Mouse (Mus musculus) stomach, embryonic 15.5 days (tissue): ENCODE measurements around the gene Supv3l1. TPM values are rescaled to one million over a fixed set of nuclear protein-coding genes. Genes with fewer than 3 reads are reported as not detected.
"Not testable (repeated sequence)": the region's sequence is repeated elsewhere in the genome, so short reads cannot be mapped to it uniquely, and the experiment has no call there.

Experiments used
- ATAC-seq: fragments of 200-750 bp; cut with Nextera tagmentation; 2 replicates; pipeline ENCODE4 v1.8.0; 2017; ENCODE audit warnings: low read depth, moderate number of reproducible peaks, moderate TSS enrichment; ENCODE audit not compliant: insufficient read depth, low FRiP score
- H3K27ac ChIP-seq: fragments of 300-500 bp; sonication (generic); 2 replicates; pipeline ENCODE4 v1.5.1; 2015; ENCODE audit warnings: mild to moderate bottlenecking, inconsistent platforms
- H3K27me3 ChIP-seq: fragments of 300-500 bp; sonication (generic); replicated peaks from 2 replicates; pipeline ENCODE4 v1.6.1; 2015; ENCODE audit warnings: inconsistent platforms
- H3K36me3 ChIP-seq: fragments of 300-500 bp; sonication (generic); 2 replicates; pipeline ENCODE4 v1.6.1; 2015; ENCODE audit warnings: inconsistent platforms
- H3K4me1 ChIP-seq: fragments of 300-500 bp; sonication (generic); 2 replicates; pipeline ENCODE4 v1.6.1; 2015; ENCODE audit warnings: inconsistent platforms
- H3K4me2 ChIP-seq: fragments of 300-500 bp; sonication (generic); 2 replicates; pipeline ENCODE4 v1.6.1; 2015; ENCODE audit warnings: mild to moderate bottlenecking, inconsistent platforms
- H3K4me3 ChIP-seq: fragments of 300-500 bp; sonication (generic); replicated peaks from 2 replicates; pipeline ENCODE4 v1.5.1; 2015; ENCODE audit warnings: inconsistent platforms
- H3K9ac ChIP-seq: fragments of 300-500 bp; sonication (generic); 2 replicates; pipeline ENCODE4 v1.6.1; 2015; ENCODE audit warnings: inconsistent platforms
- H3K9me3 ChIP-seq: fragments of 300-500 bp; sonication (generic); 2 replicates; pipeline ENCODE4 v1.6.1; 2016; ENCODE audit warnings: inconsistent platforms
- WGBS: fragments of 180-500 bp; shearing (Covaris S2); methylation state at CpG from one replicate; pipeline ENCODE4 v1.1.7; 2015; 5-methylcytosine and 5-hydroxymethylcytosine counted together
- polyA plus RNA-seq: library from polyadenylated mRNA; unstranded; fragments of >200 nt; fragmentation: Nextera tagmentation; extraction: Ambion mirVana; gene quantifications from 2 replicates; pipeline ENCODE4 v1.2.1, GENCODE M21; 2015

Supv3l1 gene
- polyA plus RNA-seq: 24.0 and 29.4 TPM in 2 replicates

DNA sequence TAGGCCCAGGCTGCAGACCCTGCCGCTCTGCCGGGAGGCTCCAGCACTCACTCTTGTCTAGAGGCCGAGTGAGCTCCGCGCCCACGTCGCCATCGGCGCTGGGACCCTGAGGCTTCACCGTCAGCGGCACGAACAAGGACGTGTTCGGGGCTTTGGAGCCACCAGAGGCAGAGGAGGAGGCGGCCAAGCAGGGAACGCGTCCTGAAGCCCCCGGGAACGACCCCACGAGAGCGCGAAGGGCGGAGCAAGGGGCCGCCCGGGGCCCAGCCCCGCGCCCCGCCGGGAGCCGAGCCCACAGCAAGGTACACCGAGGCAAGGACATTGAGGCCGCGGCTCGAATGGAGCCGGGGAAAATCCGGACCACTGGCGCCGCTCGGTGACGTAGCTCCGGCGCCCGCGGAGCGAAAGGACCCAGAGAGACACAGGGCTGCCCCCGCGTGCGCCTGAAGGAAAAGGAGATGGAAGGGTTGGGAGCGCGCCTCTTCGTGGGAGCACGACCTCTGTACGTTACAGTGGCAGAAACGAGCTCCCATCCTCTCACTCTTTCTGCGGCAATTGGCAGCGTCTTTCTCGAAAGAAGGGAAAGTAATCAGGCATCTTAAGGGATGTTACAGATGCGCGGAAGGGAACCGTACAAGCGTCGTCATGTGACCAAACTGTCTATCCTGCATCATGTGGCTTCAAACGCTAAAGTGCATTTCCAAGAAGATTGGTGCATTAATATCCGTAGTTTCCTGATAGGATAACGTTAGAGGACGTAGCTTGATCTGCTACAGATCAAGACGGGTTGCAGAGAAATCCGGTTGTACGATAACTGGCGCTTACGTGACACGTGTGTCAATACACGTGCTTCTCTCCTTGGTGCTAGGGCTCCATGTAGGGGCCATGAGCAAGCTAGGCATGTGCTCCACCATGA, at the start of gene Supv3l1, which contains the start of gene 4930507D05Rik:
Gene Supv3l1 (minus strand): TSS at position 375 of the 916 bp plus-strand sequence.
Gene 4930507D05Rik (plus strand): TSS at position 126 of the 916 bp plus-strand sequence.
- ATAC-seq: peak; percentile 87
- Histone ChIP-seq H3K4me3 (peak within 1 kb of the TSS; percentile 100), H3K36me3 (peaks cover 23% of the 10 kb centered on the region), H3K9ac (peak within 1 kb of the TSS; percentile 98), H3K4me1 (peaks cover 15% of the 10 kb centered on the region), H3K4me2 (peak within 1 kb of the TSS; percentile 84), H3K27me3 (no peaks in the 10 kb centered on the region), H3K9me3 (no peaks in the 10 kb centered on the region), H3K27ac (peak within 1 kb of the TSS; percentile 91)
- under 1% methylated on average over 73 of the region's 73 CpGs for WGBS

DNA sequence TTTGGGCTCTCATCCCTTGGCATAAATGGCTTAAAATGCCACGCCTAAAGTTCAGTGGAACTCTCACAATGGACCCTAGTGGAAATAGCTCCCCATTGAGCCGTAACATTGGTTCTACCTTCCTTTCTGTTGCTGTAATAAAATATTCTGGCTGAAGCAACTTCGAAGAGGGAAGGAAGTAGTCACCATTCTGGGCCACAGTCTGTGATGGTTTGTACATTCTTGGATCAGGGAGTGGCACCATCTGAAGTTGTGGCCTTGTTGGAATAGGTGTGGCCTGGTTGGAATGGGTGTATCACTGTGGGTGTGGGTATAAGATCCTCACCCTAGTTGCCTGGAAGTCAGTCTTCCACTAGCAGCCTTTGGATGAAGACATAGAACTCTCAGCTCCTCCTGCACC, 42.1 kb upstream of the Supv3l1 start:
- H3K9ac ChIP-seq, H3K27ac ChIP-seq, H3K9me3 ChIP-seq, H3K4me3 ChIP-seq, H3K4me1 ChIP-seq, ATAC-seq, H3K4me2 ChIP-seq, H3K27me3 ChIP-seq, H3K36me3 ChIP-seq: not testable (repeated sequence)
- 84% methylated on average over 3 of the region's 3 CpGs for WGBS

DNA sequence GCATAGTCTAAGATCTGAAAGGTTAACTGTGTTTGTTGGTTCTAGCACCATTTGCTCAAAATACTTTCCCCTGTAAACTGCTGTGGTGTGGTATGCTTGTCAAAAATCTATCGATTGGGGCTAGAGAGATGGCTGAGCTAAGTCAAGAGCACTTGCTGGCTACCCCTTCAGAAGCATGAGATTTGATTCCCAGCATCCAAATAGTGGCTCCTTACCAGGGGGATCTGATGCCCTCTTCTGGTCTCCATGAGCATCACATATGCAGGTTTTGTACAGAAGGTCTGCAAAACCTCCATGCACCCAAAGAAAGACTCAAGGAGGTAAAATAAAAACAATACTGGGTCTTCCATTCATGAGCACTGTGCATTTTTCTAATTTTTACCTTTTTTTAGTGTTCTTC, 38.7 kb upstream of the Supv3l1 start:
- Histone ChIP-seq H3K9me3 (no peaks in the 10 kb centered on the region), H3K4me1 (no peaks in the 10 kb centered on the region; the same call in 1 of the 2 replicates), H3K4me3 (no peak overlapping the region), H3K27ac (no peak overlapping the region), H3K9ac (no peak overlapping the region), H3K36me3 (no peaks in the 10 kb centered on the region), H3K4me2 (no peak overlapping the region), H3K27me3 (no peaks in the 10 kb centered on the region)
- ATAC-seq: no peak
- 11% methylated on average over 1 of the region's 1 CpGs for WGBS

DNA sequence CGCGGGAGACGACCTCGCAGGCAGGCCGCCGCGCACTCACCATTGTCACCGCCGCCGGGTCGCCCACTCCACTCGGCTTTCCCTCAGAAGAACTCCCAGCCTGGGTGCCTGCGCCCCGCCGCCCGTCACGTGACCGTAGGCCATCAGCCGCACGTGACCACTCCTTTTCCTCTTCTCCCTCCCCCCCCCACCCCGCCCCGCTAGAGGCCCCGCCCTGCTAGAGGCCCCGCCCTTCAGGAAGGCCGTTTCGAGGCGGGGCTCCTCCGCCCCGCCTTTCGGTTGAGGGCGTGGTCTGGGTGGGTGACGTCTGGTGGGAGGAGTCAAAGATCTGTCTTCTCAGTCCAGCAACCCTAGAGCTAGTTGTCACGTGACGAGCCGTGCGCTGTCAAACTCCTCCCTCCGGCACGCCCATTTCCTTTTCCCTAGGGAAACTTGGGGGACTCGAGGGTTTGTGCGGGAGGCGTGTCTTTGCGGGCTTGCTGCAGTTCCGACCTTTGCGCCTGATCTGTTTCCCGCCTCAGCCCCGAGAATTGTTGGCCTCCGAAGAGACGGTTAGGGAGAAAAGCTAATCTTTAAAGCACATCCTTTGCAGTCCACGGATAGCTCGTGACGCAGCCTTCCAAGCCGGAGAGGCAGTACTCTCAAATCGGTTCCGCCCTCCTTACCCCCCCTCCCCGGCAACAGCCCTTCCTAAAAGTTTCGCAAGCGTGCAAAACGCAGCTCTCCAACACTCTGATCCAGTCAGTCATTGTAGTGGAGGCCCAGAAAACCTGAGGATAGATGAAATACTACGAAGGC, 37.3 kb upstream of the Supv3l1 start, which contains the start of gene Vps26a:
Gene Vps26a (minus strand): TSS at position 188 of the 798 bp plus-strand sequence.
- under 1% methylated on average over 57 of the region's 59 CpGs for WGBS
- peak within 1 kb of the TSS; percentile 98 for H3K4me3 ChIP-seq
- H3K27me3 ChIP-seq: no peaks in the 10 kb centered on the region
- H3K9me3 ChIP-seq: no peaks in the 10 kb centered on the region
- peak within 1 kb of the TSS; percentile 76 for H3K9ac ChIP-seq
- H3K36me3 ChIP-seq: no peaks in the 10 kb centered on the region
- peak within 1 kb of the TSS; percentile 92 for H3K27ac ChIP-seq
- H3K4me1 ChIP-seq: no peaks in the 10 kb centered on the region; the same call in 1 of the 2 replicates
- ATAC-seq: peak; percentile 88
- H3K4me2 ChIP-seq: peak within 1 kb of the TSS; percentile 68

DNA sequence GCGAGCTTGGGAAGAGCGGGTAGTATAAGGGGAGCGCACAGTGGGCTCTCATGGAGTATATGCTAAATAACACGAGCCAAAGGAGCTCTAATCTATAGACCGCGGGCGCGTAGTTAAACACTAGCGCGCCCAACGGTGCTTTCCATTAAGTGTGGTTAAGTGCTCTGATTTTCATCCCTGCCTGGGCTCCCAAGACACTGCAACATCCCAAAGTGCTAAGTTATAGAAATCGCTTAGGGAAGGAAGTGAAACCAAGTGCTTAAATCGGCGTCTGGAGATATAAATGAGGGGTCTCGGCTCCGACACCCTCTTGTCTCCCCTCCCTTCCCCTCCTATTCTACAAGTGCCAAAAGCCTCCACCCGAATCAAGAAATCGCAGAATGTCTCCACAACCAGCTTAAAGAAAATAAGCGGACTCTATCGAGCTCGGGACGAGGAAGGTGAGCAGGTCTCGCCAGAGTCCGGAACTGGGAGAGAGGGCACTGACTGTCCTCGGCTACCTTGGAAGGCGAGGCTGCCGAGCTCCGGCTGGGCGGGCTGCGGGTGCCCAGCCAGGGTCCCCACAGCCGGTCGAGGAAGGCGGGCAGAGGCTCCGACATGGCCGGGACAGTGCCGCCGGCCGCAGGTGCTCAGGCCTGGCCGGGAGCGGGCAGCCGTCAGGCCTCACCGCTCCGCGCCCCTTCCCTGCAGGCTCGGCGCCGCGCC, 36.5 kb upstream of the Supv3l1 start:
- Histone ChIP-seq H3K36me3 (no peaks in the 10 kb centered on the region), H3K9ac (peak overlapping the region; percentile 76), H3K27me3 (no peaks in the 10 kb centered on the region), H3K4me1 (no peaks in the 10 kb centered on the region; the same call in 1 of the 2 replicates), H3K27ac (peak overlapping the region; percentile 82), H3K4me2 (peak overlapping the region; percentile 68), H3K4me3 (peak overlapping the region; percentile 98), H3K9me3 (no peaks in the 10 kb centered on the region)
- under 1% methylated on average over 39 of the region's 48 CpGs for WGBS
- peak; percentile 65 for ATAC-seq

DNA sequence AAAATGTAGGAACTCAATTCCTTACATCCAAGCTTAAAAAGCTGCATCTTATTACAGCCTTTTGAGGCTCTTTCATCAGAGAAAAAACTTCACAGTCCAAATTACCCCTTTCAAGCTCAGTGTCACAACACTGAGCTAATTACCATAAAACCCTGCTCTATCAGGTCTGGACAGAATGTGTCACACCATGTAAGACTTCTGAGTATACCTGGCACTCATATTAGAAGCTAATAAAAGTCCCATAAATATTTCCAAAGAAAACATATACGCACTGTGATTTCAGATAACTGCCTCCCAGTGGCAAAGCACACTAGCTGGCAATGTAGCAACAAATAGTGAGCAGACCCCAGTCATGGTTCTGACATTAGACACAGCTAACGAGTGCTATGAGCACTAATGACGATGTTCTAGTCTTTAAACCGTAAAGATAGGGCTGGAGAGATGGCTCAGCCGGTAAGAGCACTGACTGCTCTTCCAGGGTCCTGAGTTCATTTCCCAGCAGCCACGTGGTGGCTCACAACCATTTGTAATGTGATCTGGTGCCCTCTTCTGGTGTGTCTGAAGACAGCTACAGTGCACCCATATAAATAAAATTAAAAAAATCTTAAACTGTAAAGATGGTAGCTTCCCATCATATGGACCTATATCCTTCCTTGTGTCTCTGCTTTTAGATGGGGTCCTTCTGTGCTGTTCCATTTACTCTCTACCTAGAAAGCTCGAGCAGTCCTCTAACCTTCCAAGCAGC, 31.7 kb upstream of the Supv3l1 start:
- no peak for ATAC-seq
- Histone ChIP-seq H3K4me3 (no peak overlapping the region), H3K27me3 (no peaks in the 10 kb centered on the region), H3K9ac (no peak overlapping the region), H3K4me1 (no peaks in the 10 kb centered on the region), H3K9me3 (no peaks in the 10 kb centered on the region), H3K27ac (no peak overlapping the region), H3K36me3 (0 out of 2 replicates have a peak, but pooled peaks cover 6% of the 10 kb centered on the region), H3K4me2 (no peak overlapping the region)
- 73% methylated on average over 7 of the region's 7 CpGs for WGBS

DNA sequence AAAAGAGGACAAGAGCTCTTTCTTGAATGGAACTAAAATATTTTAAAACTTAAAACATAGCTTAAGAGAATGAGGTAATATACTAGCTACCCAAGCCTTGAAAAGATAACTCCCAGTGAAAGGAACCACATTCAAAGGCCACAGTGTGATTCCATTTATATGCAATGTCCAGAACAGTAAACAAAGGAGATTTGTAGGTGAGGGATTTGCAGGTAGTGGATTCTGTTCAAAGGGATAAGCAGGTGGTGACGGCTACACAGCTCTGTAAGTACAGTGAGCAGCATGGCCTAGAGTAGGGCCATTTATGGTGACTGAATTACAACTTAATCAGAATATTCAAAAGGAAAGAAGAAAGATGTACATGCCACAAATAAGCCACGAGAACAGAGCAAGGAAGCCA, 27.4 kb upstream of the Supv3l1 start:
- H3K27me3 ChIP-seq: no peaks in the 10 kb centered on the region
- H3K4me2 ChIP-seq: no peak overlapping the region
- H3K9ac ChIP-seq: no peak overlapping the region
- no peak overlapping the region for H3K4me3 ChIP-seq
- WGBS: 63% methylated on average over 2 of the region's 2 CpGs
- no peaks in the 10 kb centered on the region for H3K4me1 ChIP-seq
- no peaks in the 10 kb centered on the region for H3K9me3 ChIP-seq
- 0 out of 2 replicates have a peak, but pooled peaks cover 6% of the 10 kb centered on the region for H3K36me3 ChIP-seq
- H3K27ac ChIP-seq: no peak overlapping the region
- no peak for ATAC-seq

DNA sequence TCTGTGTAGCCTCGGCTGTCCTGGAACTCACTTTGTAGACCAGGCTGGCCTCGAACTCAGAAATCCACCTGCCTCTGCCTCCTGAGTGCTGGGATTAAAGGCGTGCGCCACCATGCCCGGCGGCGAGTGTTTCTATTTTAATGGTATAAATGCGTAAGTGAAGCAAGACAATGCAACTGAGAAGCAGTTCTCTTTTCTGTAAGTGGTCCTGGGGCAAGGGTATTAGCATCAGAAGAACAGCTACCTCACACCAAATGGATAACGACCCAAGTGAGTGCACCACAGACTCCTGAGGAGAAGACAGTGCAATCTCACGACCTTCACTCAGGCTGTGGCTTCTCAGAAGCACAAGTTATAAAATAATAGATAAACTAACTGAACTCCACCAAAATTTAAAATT, 25.4 kb upstream of the Supv3l1 start:
- Histone ChIP-seq H3K36me3 (0 out of 2 replicates have a peak, but pooled peaks cover 6% of the 10 kb centered on the region), H3K9ac (no peak overlapping the region), H3K27me3 (no peaks in the 10 kb centered on the region), H3K4me1 (no peaks in the 10 kb centered on the region), H3K9me3 (no peaks in the 10 kb centered on the region), H3K4me3 (no peak overlapping the region), H3K4me2 (no peak overlapping the region), H3K27ac (no peak overlapping the region)
- no peak for ATAC-seq
- WGBS: 91% methylated on average over 10 of the region's 10 CpGs

DNA sequence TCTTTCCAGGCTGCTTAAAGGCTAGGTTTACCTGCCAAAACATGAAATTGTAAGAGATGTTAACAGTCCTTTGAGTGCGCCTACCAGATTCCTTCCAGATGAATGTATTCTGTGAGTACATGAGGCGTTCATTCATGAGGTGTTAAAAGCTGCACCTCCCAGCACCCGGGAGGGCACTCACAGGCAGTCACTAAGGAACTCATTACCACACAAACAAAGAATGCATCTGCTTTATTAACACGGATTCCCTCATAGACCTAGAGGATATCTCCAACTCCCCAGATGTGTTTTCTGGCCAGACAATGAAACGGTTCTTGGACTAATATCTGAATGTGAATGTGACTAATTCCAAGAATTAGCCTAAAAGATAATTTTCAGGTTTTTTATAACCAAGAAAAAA, 21.6 kb upstream of the Supv3l1 start:
- Histone ChIP-seq H3K4me1 (no peaks in the 10 kb centered on the region), H3K9me3 (no peaks in the 10 kb centered on the region), H3K4me2 (no peak overlapping the region), H3K27ac (no peak overlapping the region), H3K4me3 (no peak overlapping the region), H3K36me3 (0 out of 2 replicates have a peak, but pooled peaks cover 2% of the 10 kb centered on the region), H3K9ac (no peak overlapping the region), H3K27me3 (no peaks in the 10 kb centered on the region)
- no peak for ATAC-seq
- 66% methylated on average over 5 of the region's 5 CpGs for WGBS

DNA sequence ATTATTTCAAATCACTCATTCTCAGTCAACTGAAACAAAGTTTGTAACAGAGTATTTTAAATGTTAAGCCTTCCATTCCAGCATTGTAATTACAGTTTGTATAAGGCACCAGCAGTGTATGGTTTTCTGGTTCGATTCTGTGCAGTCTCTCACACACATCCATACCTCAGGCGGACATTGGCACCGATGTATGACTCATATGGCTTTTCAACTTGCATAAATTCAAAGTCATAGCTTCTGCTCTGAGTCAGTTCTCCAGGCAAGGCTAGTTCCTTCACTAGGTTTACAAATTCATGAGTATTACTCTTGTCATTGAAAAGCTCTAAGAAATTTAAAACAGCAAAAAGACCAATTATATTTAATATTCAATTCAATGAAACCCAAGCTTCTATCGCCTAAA, 20.2 kb upstream of the Supv3l1 start:
- H3K9ac ChIP-seq: no peak overlapping the region
- H3K27ac ChIP-seq: no peak overlapping the region
- WGBS: 93% methylated on average over 4 of the region's 4 CpGs
- H3K27me3 ChIP-seq: no peaks in the 10 kb centered on the region
- H3K4me2 ChIP-seq: no peak overlapping the region
- H3K9me3 ChIP-seq: no peaks in the 10 kb centered on the region
- no peak for ATAC-seq
- H3K4me3 ChIP-seq: no peak overlapping the region
- H3K36me3 ChIP-seq: 0 out of 2 replicates have a peak, but pooled peaks cover 2% of the 10 kb centered on the region
- H3K4me1 ChIP-seq: no peaks in the 10 kb centered on the region

DNA sequence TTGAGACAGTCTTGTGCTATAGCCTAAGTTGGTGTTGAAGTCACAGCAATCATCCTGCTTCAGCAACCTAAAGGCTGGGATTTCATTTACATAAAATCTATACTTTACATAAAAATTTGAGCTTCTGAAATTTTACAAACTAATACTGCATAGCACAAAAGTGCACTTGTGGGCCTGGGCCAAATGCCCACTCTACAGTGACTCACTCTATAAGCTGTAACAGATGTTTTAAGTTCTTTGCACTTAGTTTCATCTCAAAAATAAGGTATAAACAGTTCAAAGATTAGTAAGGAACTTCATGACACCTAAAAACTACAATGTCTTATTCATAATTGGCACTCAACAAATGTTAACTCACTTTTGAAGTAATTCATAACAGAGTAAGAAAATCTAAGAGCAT, 11.8 kb upstream of the Supv3l1 start:
- Histone ChIP-seq H3K4me2 (no peak overlapping the region), H3K4me1 (no peaks in the 10 kb centered on the region), H3K36me3 (peaks cover 16% of the 10 kb centered on the region; the same call in 1 of the 2 replicates), H3K27me3 (no peaks in the 10 kb centered on the region), H3K27ac (no peak overlapping the region), H3K4me3 (no peak overlapping the region), H3K9me3 (no peaks in the 10 kb centered on the region), H3K9ac (no peak overlapping the region)
- no peak for ATAC-seq
